Mouse (Mus musculus) limb, embryonic 15.5 days (tissue): ENCODE measurements around the gene Acoxl. TPM values are rescaled to one million over a fixed set of nuclear protein-coding genes. Genes with fewer than 3 reads are reported as not detected.

Experiments
- ATAC-seq: fragments of 200-750 bp; cut with Nextera tagmentation; 2 replicates; pipeline ENCODE4 v1.8.0; 2017; ENCODE audit warnings: low read depth, moderate TSS enrichment; ENCODE audit not compliant: insufficient number of reproducible peaks, low FRiP score, low TSS enrichment
- H3K27ac ChIP-seq: fragments of 300-500 bp; sonication (generic); 2 replicates; pipeline ENCODE4 v1.5.1; 2015; ENCODE audit warnings: moderate library complexity, mild to moderate bottlenecking, inconsistent platforms
- H3K27me3 ChIP-seq: fragments of 300-500 bp; sonication (generic); 2 replicates; pipeline ENCODE4 v1.6.1; 2015; ENCODE audit warnings: inconsistent platforms
- H3K36me3 ChIP-seq: fragments of 300-500 bp; sonication (generic); 2 replicates; pipeline ENCODE4 v1.6.1; 2015; ENCODE audit warnings: inconsistent platforms
- H3K4me1 ChIP-seq: fragments of 300-500 bp; sonication (generic); 2 replicates; pipeline ENCODE4 v1.6.1; 2015; ENCODE audit warnings: inconsistent platforms
- H3K4me2 ChIP-seq: fragments of 300-500 bp; sonication (generic); 2 replicates; pipeline ENCODE4 v1.6.1; 2015; ENCODE audit warnings: mild to moderate bottlenecking, inconsistent platforms
- H3K4me3 ChIP-seq: fragments of 300-500 bp; sonication (generic); 2 replicates; pipeline ENCODE4 v1.5.1; 2015; ENCODE audit warnings: mild to moderate bottlenecking, inconsistent platforms
- H3K9ac ChIP-seq: fragments of 300-500 bp; sonication (generic); 2 replicates; pipeline ENCODE4 v1.6.1; 2015; ENCODE audit warnings: inconsistent platforms
- H3K9me3 ChIP-seq: fragments of 300-500 bp; sonication (generic); 2 replicates; pipeline ENCODE4 v1.6.1; 2016; ENCODE audit warnings: inconsistent platforms
- WGBS: fragments of 180-500 bp; shearing (Covaris S2); methylation state at CpG from one replicate; pipeline ENCODE4 v1.1.7; 2015; 5-methylcytosine and 5-hydroxymethylcytosine counted together
- polyA plus RNA-seq: library from polyadenylated mRNA; unstranded; fragments of >200 nt; fragmentation: Nextera tagmentation; extraction: Ambion mirVana; gene quantifications from 2 replicates; pipeline ENCODE4 v1.2.1, GENCODE M21; 2015

The Acoxl gene
- polyA plus RNA-seq, 1 experiment from 2014 or later = 0.09 TPM

DNA sequence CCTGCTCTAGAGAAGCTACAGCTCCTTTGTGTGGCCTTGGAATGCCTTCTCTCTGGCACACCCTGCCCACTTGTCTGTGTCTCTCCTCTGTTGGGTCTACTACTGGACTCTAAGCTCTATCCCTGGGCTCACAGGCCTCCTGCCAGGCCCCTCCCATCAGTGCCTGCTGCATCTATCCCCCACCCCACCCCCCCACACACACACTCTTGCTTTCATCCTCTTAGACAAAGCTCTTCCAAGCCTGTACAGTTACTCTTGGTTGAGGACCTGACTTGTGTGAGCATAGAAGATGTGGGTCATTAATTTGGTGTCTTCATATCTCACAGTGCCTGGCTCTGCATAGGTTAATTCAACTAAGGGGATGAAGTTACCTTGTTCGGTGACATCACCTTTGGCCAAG lies 137.6 kb downstream of the Acoxl start:
- H3K27me3 ChIP-seq = no peaks in the 10 kb centered on the region
- no peak overlapping the region for H3K9ac ChIP-seq
- no peaks in the 10 kb centered on the region for H3K36me3 ChIP-seq
- H3K9me3 ChIP-seq = no peaks in the 10 kb centered on the region
- no peak overlapping the region for H3K4me3 ChIP-seq
- ATAC-seq = no peak
- H3K4me2 ChIP-seq = no peak overlapping the region
- 0 out of 2 replicates have a peak, but pooled peaks cover 4% of the 10 kb centered on the region for H3K4me1 ChIP-seq
- 80% methylated on average over 1 of the region's 1 CpGs for WGBS
- H3K27ac ChIP-seq = no peak overlapping the region

GRCm38 (mm10) chr2:127978601-127979230 lies 140.0 kb downstream of the Acoxl start:
- Histone ChIP-seq H3K4me1 (0 out of 2 replicates have a peak, but pooled peaks cover 4% of the 10 kb centered on the region), H3K9me3 (no peaks in the 10 kb centered on the region), H3K9ac (no peak overlapping the region), H3K27me3 (no peaks in the 10 kb centered on the region), H3K4me3 (no peak overlapping the region), H3K4me2 (no peak overlapping the region), H3K36me3 (no peaks in the 10 kb centered on the region), H3K27ac (no peak overlapping the region)
- WGBS = 84% methylated on average over 7 of the region's 7 CpGs
- ATAC-seq = no peak

DNA sequence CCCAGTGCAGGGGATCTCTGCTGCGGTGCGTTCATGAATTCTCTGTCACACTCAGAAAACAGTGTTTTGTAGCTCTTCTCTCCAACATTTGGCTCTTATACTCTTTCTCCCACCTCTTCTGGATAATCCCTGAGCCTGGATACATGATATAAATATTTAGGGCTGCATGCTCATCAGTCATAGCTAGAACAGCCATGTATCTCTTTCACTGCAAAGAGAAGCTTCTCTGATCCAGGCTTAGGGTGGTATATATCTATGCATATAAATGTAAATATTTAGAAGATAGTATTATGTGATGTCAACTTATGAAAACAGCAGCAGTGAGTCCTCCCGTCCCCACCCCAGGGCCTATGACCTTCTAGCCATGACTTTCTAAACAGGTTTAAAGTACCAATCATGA lies 143.9 kb downstream of the Acoxl start:
- H3K9ac ChIP-seq = no peak overlapping the region
- H3K27ac ChIP-seq = no peak overlapping the region
- WGBS = 94% methylated on average over 3 of the region's 3 CpGs
- H3K36me3 ChIP-seq = no peaks in the 10 kb centered on the region
- H3K4me2 ChIP-seq = no peak overlapping the region
- H3K9me3 ChIP-seq = no peaks in the 10 kb centered on the region
- ATAC-seq = no peak
- no peak overlapping the region for H3K4me3 ChIP-seq
- H3K27me3 ChIP-seq = no peaks in the 10 kb centered on the region
- H3K4me1 ChIP-seq = no peaks in the 10 kb centered on the region; the same call in 1 of the 2 replicates

GRCm38 (mm10) chr2:127983301-127983700 lies 144.6 kb downstream of the Acoxl start:
- no peaks in the 10 kb centered on the region for H3K36me3 ChIP-seq
- no peak overlapping the region for H3K4me3 ChIP-seq
- no peaks in the 10 kb centered on the region for H3K27me3 ChIP-seq
- 73% methylated on average over 4 of the region's 4 CpGs for WGBS
- no peak for ATAC-seq
- no peak overlapping the region for H3K27ac ChIP-seq
- no peak overlapping the region for H3K9ac ChIP-seq
- no peaks in the 10 kb centered on the region for H3K9me3 ChIP-seq
- no peaks in the 10 kb centered on the region; the same call in 1 of the 2 replicates for H3K4me1 ChIP-seq
- no peak overlapping the region for H3K4me2 ChIP-seq

- H3K4me2 ChIP-seq = no peak overlapping the region
- H3K36me3 ChIP-seq = no peaks in the 10 kb centered on the region
- no peak overlapping the region for H3K4me3 ChIP-seq
- WGBS = 100% methylated on average over 1 of the region's 1 CpGs
- H3K27ac ChIP-seq = no peak overlapping the region
- no peaks in the 10 kb centered on the region for H3K9me3 ChIP-seq
- no peak for ATAC-seq
- H3K4me1 ChIP-seq = no peaks in the 10 kb centered on the region; the same call in 1 of the 2 replicates
- no peaks in the 10 kb centered on the region for H3K27me3 ChIP-seq
- no peak overlapping the region for H3K9ac ChIP-seq
Observed at GRCm38 (mm10) chr2:127983981-127984380, 145.3 kb downstream of the Acoxl start.

DNA sequence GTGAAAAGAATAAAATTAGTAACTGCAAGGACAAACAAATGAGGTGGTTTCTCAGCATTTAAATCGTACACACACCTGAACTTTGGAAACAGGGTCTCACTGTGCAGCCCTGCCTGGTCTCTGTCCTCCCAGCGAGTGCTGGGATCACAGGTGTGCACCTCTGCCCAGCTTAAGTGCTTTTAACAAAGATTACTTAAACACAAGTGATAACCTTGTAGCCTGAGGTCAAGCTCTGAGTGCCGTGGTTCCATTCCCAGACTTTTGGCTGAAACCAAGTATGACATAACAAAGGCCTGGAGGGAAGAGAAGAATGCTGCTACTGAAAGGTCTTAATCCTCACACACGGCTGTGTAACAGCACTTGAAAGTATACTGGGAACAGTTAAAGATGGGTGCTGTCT lies 149.0 kb downstream of the Acoxl start:
- H3K9me3 ChIP-seq = no peaks in the 10 kb centered on the region
- H3K4me3 ChIP-seq = no peak overlapping the region
- no peak overlapping the region for H3K4me2 ChIP-seq
- WGBS = 35% methylated on average over 4 of the region's 4 CpGs
- H3K27ac ChIP-seq = no peak overlapping the region
- H3K36me3 ChIP-seq = no peaks in the 10 kb centered on the region
- H3K4me1 ChIP-seq = no peaks in the 10 kb centered on the region; the same call in 1 of the 2 replicates
- H3K27me3 ChIP-seq = no peaks in the 10 kb centered on the region
- ATAC-seq = no peak
- H3K9ac ChIP-seq = no peak overlapping the region

- H3K27ac ChIP-seq = no peak overlapping the region
- 52% methylated on average over 6 of the region's 6 CpGs for WGBS
- H3K36me3 ChIP-seq = no peaks in the 10 kb centered on the region
- ATAC-seq = no peak
- H3K4me3 ChIP-seq = no peak overlapping the region
- H3K4me1 ChIP-seq = no peaks in the 10 kb centered on the region; the same call in 1 of the 2 replicates
- H3K9me3 ChIP-seq = no peaks in the 10 kb centered on the region
- no peak overlapping the region for H3K9ac ChIP-seq
- no peaks in the 10 kb centered on the region for H3K27me3 ChIP-seq
- H3K4me2 ChIP-seq = no peak overlapping the region
Observed at GRCm38 (mm10) chr2:127990856-127991479, 152.3 kb downstream of the Acoxl start.

- Histone ChIP-seq H3K27me3 (no peaks in the 10 kb centered on the region), H3K4me3 (no peak overlapping the region), H3K9me3 (no peaks in the 10 kb centered on the region), H3K4me1 (no peaks in the 10 kb centered on the region; the same call in 1 of the 2 replicates), H3K4me2 (no peak overlapping the region), H3K9ac (no peak overlapping the region), H3K27ac (no peak overlapping the region), H3K36me3 (no peaks in the 10 kb centered on the region)
- whole genome bisulfite sequencing = 84% methylated on average over 1 of the region's 1 CpGs
- ATAC-seq = no peak
Observed at GRCm38 (mm10) chr2:127991656-127992055, 153.0 kb downstream of the Acoxl start.

GRCm38 (mm10) chr2:128008662-128009423 lies 170.2 kb downstream of the Acoxl start:
- H3K4me3 ChIP-seq = no peak overlapping the region
- no peaks in the 10 kb centered on the region for H3K27me3 ChIP-seq
- WGBS = 85% methylated on average over 17 of the region's 17 CpGs
- no peaks in the 10 kb centered on the region for H3K36me3 ChIP-seq
- ATAC-seq = no peak
- no peaks in the 10 kb centered on the region for H3K9me3 ChIP-seq
- no peak overlapping the region for H3K4me2 ChIP-seq
- H3K27ac ChIP-seq = no peak overlapping the region
- no peak overlapping the region for H3K9ac ChIP-seq
- no peaks in the 10 kb centered on the region for H3K4me1 ChIP-seq

DNA sequence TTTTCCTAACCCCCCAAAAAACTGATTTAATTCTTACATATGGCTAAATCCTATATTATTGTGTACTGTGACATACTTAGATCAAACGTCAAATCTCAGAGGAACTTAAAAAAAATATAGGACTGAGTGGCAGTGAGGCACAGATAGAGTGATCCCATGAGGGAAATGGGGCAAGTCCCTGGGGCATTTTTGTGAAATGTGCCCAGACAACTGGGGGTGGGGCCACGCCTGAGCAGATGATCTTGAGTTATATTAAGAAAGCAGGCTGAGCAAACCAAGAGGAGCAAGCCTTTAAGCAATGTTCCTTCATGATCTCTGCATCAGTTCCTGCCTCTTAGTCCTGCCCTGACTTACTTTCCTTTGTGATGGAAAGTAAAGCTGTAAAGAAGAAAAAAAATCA lies 175.9 kb downstream of the Acoxl start:
- WGBS = 72% methylated on average over 2 of the region's 2 CpGs
- H3K4me2 ChIP-seq = no peak overlapping the region
- H3K27me3 ChIP-seq = no peaks in the 10 kb centered on the region
- no peak overlapping the region for H3K4me3 ChIP-seq
- no peak overlapping the region for H3K9ac ChIP-seq
- H3K27ac ChIP-seq = no peak overlapping the region
- no peaks in the 10 kb centered on the region for H3K9me3 ChIP-seq
- H3K4me1 ChIP-seq = no peaks in the 10 kb centered on the region
- ATAC-seq = no peak
- no peaks in the 10 kb centered on the region for H3K36me3 ChIP-seq

- Histone ChIP-seq H3K4me1 (no peaks in the 10 kb centered on the region), H3K9me3 (no peaks in the 10 kb centered on the region), H3K4me2 (no peak overlapping the region), H3K27ac (no peak overlapping the region), H3K36me3 (no peaks in the 10 kb centered on the region), H3K4me3 (no peak overlapping the region), H3K9ac (no peak overlapping the region), H3K27me3 (no peaks in the 10 kb centered on the region)
- WGBS = 72% methylated on average over 8 of the region's 8 CpGs
- ATAC-seq = no peak
Observed at GRCm38 (mm10) chr2:128015602-128016001, 176.9 kb downstream of the Acoxl start.
